Mouse (Mus musculus) midbrain, embryonic 14.5 days (tissue): ENCODE measurements at regions not wholly inside any gene's neighbourhood (a gene's known extent, or its start where the extent isn't known, plus 50 kb on each side); places are given as distances from the start of the nearest gene placed in this dataset.

Experiments used
- ATAC-seq: fragments of 200-750 bp; cut with Nextera tagmentation; 2 replicates; pipeline ENCODE4 v1.8.0; 2017; ENCODE audit warnings: moderate number of reproducible peaks, moderate library complexity; ENCODE audit not compliant: low FRiP score, low TSS enrichment
- DNase-seq: peaks from one replicate; pipeline ENCODE4 v3.0.0-alpha.2; 2015
- H3K27ac ChIP-seq: fragments of 300-500 bp; sonication (generic); replicated peaks from 2 replicates; pipeline ENCODE4 v1.5.1; 2014; ENCODE audit warnings: mild to moderate bottlenecking, low read depth, low read length, moderate library complexity
- H3K27me3 ChIP-seq: fragments of 300-500 bp; sonication (generic); 2 replicates; pipeline ENCODE4 v1.6.1; 2014; ENCODE audit warnings: low read length, control low read depth, mixed read lengths; ENCODE audit not compliant: control insufficient read depth, insufficient read depth
- H3K36me3 ChIP-seq: fragments of 300-500 bp; sonication (generic); 2 replicates; pipeline ENCODE4 v1.6.1; 2014; ENCODE audit warnings: low read length, control low read depth; ENCODE audit not compliant: control insufficient read depth, insufficient read depth
- H3K4me1 ChIP-seq: fragments of 300-500 bp; sonication (generic); 2 replicates; pipeline ENCODE4 v1.6.1; 2014; ENCODE audit warnings: mild to moderate bottlenecking, antibody characterized with exemption, low read length, control low read depth; ENCODE audit not compliant: control insufficient read depth, insufficient read depth
- H3K4me2 ChIP-seq: fragments of 300-500 bp; sonication (generic); 2 replicates; pipeline ENCODE4 v1.6.1; 2014; ENCODE audit warnings: mild to moderate bottlenecking, low read length, moderate library complexity
- H3K4me3 ChIP-seq: fragments of 300-500 bp; sonication (generic); replicated peaks from 2 replicates; pipeline ENCODE4 v1.5.1; 2014; ENCODE audit warnings: low read depth, low read length
- H3K9ac ChIP-seq: fragments of 300-500 bp; sonication (generic); replicated peaks from 2 replicates; pipeline ENCODE4 v1.6.1; 2014; ENCODE audit warnings: mild to moderate bottlenecking, low read length, moderate library complexity
- H3K9me3 ChIP-seq: fragments of 300-500 bp; sonication (generic); 2 replicates; pipeline ENCODE4 v1.6.1; 2016; ENCODE audit warnings: low read length, control low read depth, mixed read lengths; ENCODE audit not compliant: control insufficient read depth
- WGBS: fragments of 180-500 bp; shearing (Covaris S2); extraction: QIAGEN DNeasy Blood & Tissue Kit; methylation state at CpG from one replicate; pipeline ENCODE4 v1.1.7; 2014; 5-methylcytosine and 5-hydroxymethylcytosine counted together

- Histone ChIP-seq H3K9ac (no peak overlapping the region), H3K9me3 (no peaks in the 10 kb centered on the region), H3K4me3 (no peak overlapping the region), H3K27ac (no peak overlapping the region), H3K4me2 (no peak overlapping the region), H3K36me3 (no peaks in the 10 kb centered on the region), H3K4me1 (no peaks in the 10 kb centered on the region), H3K27me3 (no peaks in the 10 kb centered on the region)
- ATAC-seq (no peak), DNase-seq (peak; percentile 70)
- 69% methylated on average over 13 of the region's 13 CpGs for WGBS
Measured at GRCm38 (mm10) chr14:47820571-47821143, 172.4 kb downstream of the Ktn1 start.

GRCm38 (mm10) chr14:47823182-47823581 lies 174.9 kb downstream of the Ktn1 start:
- no peaks in the 10 kb centered on the region for H3K9me3 ChIP-seq
- no peak overlapping the region for H3K4me3 ChIP-seq
- no peak overlapping the region for H3K9ac ChIP-seq
- H3K27ac ChIP-seq = no peak overlapping the region
- H3K36me3 ChIP-seq = no peaks in the 10 kb centered on the region
- H3K4me2 ChIP-seq = no peak overlapping the region
- DNase-seq (no peak), ATAC-seq (no peak)
- no peaks in the 10 kb centered on the region for H3K27me3 ChIP-seq
- WGBS = 79% methylated on average over 9 of the region's 9 CpGs
- H3K4me1 ChIP-seq = no peaks in the 10 kb centered on the region

- no peaks in the 10 kb centered on the region for H3K27me3 ChIP-seq
- H3K4me3 ChIP-seq = no peak overlapping the region
- no peak overlapping the region for H3K9ac ChIP-seq
- H3K36me3 ChIP-seq = no peaks in the 10 kb centered on the region
- WGBS = 88% methylated on average over 8 of the region's 8 CpGs
- DNase-seq (no peak), ATAC-seq (no peak)
- H3K9me3 ChIP-seq = no peaks in the 10 kb centered on the region
- H3K4me1 ChIP-seq = no peaks in the 10 kb centered on the region
- no peak overlapping the region for H3K27ac ChIP-seq
- no peak overlapping the region for H3K4me2 ChIP-seq
Measured at GRCm38 (mm10) chr14:47823696-47824095, 175.4 kb downstream of the Ktn1 start.

- Histone ChIP-seq H3K9me3 (no peaks in the 10 kb centered on the region), H3K36me3 (no peaks in the 10 kb centered on the region), H3K4me3 (no peak overlapping the region), H3K27me3 (no peaks in the 10 kb centered on the region), H3K27ac (no peak overlapping the region), H3K4me1 (no peaks in the 10 kb centered on the region), H3K9ac (no peak overlapping the region), H3K4me2 (no peak overlapping the region)
- WGBS = 82% methylated on average over 3 of the region's 3 CpGs
- DNase-seq = no peak
- no peak for ATAC-seq
Measured at GRCm38 (mm10) chr14:47825446-47825956, 177.3 kb downstream of the Ktn1 start.

GRCm38 (mm10) chr14:47826545-47826944 lies 178.3 kb downstream of the Ktn1 start:
- DNase-seq (no peak), ATAC-seq (no peak)
- Histone ChIP-seq H3K4me2 (no peak overlapping the region), H3K4me1 (no peaks in the 10 kb centered on the region), H3K9me3 (no peaks in the 10 kb centered on the region), H3K4me3 (no peak overlapping the region), H3K27ac (no peak overlapping the region), H3K36me3 (no peaks in the 10 kb centered on the region), H3K9ac (no peak overlapping the region), H3K27me3 (no peaks in the 10 kb centered on the region)
- WGBS = 70% methylated on average over 4 of the region's 4 CpGs

GRCm38 (mm10) chr14:47827623-47828022 lies 179.4 kb downstream of the Ktn1 start:
- WGBS = 82% methylated on average over 2 of the region's 2 CpGs
- H3K4me1 ChIP-seq = no peaks in the 10 kb centered on the region

GRCm38 (mm10) chr14:47833696-47834095 lies 185.4 kb downstream of the Ktn1 start:
- no peak for DNase-seq
- no peaks in the 10 kb centered on the region for H3K9me3 ChIP-seq
- 79% methylated on average over 10 of the region's 10 CpGs for WGBS

More at GRCm38 (mm10) chr14:47827623-47828022, 179.4 kb downstream of the Ktn1 start:
- Histone ChIP-seq H3K4me2 (no peak overlapping the region), H3K27me3 (no peaks in the 10 kb centered on the region), H3K9me3 (no peaks in the 10 kb centered on the region), H3K9ac (no peak overlapping the region), H3K4me3 (no peak overlapping the region), H3K27ac (no peak overlapping the region), H3K36me3 (no peaks in the 10 kb centered on the region)
- ATAC-seq (no peak), DNase-seq (no peak)

GRCm38 (mm10) chr14:47835408-47835807 lies 187.2 kb downstream of the Ktn1 start:
- 72% methylated on average over 4 of the region's 4 CpGs for WGBS
- H3K4me3 ChIP-seq = no peak overlapping the region
- no peaks in the 10 kb centered on the region for H3K36me3 ChIP-seq
- no peaks in the 10 kb centered on the region for H3K9me3 ChIP-seq
- ATAC-seq (no peak), DNase-seq (no peak)
- H3K27me3 ChIP-seq = no peaks in the 10 kb centered on the region
- no peak overlapping the region for H3K27ac ChIP-seq
- no peak overlapping the region for H3K4me2 ChIP-seq
- no peak overlapping the region for H3K9ac ChIP-seq
- no peaks in the 10 kb centered on the region for H3K4me1 ChIP-seq

More at GRCm38 (mm10) chr14:47833696-47834095, 185.4 kb downstream of the Ktn1 start:
- H3K4me2 ChIP-seq = no peak overlapping the region
- no peak for ATAC-seq
- H3K27ac ChIP-seq = no peak overlapping the region
- no peak overlapping the region for H3K9ac ChIP-seq
- no peaks in the 10 kb centered on the region for H3K27me3 ChIP-seq
- H3K4me3 ChIP-seq = no peak overlapping the region
- H3K4me1 ChIP-seq = no peaks in the 10 kb centered on the region
- H3K36me3 ChIP-seq = no peaks in the 10 kb centered on the region

- 59% methylated on average over 6 of the region's 6 CpGs for WGBS
- Histone ChIP-seq H3K4me2 (no peak overlapping the region), H3K36me3 (no peaks in the 10 kb centered on the region), H3K9ac (no peak overlapping the region), H3K4me1 (no peaks in the 10 kb centered on the region), H3K9me3 (no peaks in the 10 kb centered on the region), H3K27me3 (no peaks in the 10 kb centered on the region), H3K27ac (no peak overlapping the region), H3K4me3 (no peak overlapping the region)
- DNase-seq (peak; percentile 15), ATAC-seq (no peak)
Measured at GRCm38 (mm10) chr14:47839493-47840215, 191.4 kb downstream of the Ktn1 start.
